Mouse (Mus musculus) brain, embryonic 14.5 days (tissue): ENCODE results near the gene Unc79. TPM values are rescaled to one million over a fixed set of nuclear protein-coding genes. Genes with fewer than 3 reads are reported as not detected.

Experiments
- DNase-seq: peaks from one replicate; pipeline ENCODE4 v3.0.0-alpha.2; 2011; ENCODE audit warnings: low read depth
- CTCF ChIP-seq: fragments of 200-500 bp; IDR thresholded peaks from 2 replicates; pipeline ENCODE4 v1.5.1; 2012; ENCODE audit warnings: inconsistent platforms, mild to moderate bottlenecking, moderate library complexity, borderline replicate concordance; ENCODE audit not compliant: insufficient read depth, insufficient read length; ENCODE audit errors: extremely low read depth
- POLR2A ChIP-seq: fragments of 200-500 bp; IDR thresholded peaks from 2 replicates; pipeline ENCODE4 v1.6.1; 2012; ENCODE audit warnings: mild to moderate bottlenecking, inconsistent platforms, borderline replicate concordance; ENCODE audit not compliant: poor library complexity, insufficient read depth, insufficient read length, severe bottlenecking; ENCODE audit errors: extremely low read depth
- polyA plus RNA-seq: library from polyadenylated mRNA; depleted of rRNA; stranded (reverse); fragments of >200 nt; gene quantifications from 2 replicates; pipeline ENCODE4 v1.2.3, GENCODE M21; 2012

Unc79 gene
- polyA plus RNA-seq, 1 experiment, result 40.6 TPM

GRCm38 (mm10) chr12:103129395-103130248, 181.0 kb downstream of the Unc79 start:
- TF ChIP-seq CTCF (no peak), POLR2A (no peak)
- no peak for DNase-seq

GRCm38 (mm10) chr12:103131419-103131818, 182.8 kb downstream of the Unc79 start:
- DNase-seq, result no peak
- TF ChIP-seq POLR2A (no peak), CTCF (no peak)

GRCm38 (mm10) chr12:103142550-103143010, 193.9 kb downstream of the Unc79 start:
- TF ChIP-seq CTCF (peak; percentile 61; the same call in 1 of the 2 replicates), POLR2A (no peak)
- DNase-seq, result peak; percentile 86

GRCm38 (mm10) chr12:103143798-103144565, 195.3 kb downstream of the Unc79 start:
- DNase-seq, result peak; percentile 85
- no peak for TF ChIP-seq POLR2A
- peak; percentile 78 for TF ChIP-seq CTCF

- TF ChIP-seq CTCF, result no peak
- TF ChIP-seq POLR2A, result no peak
- no peak for DNase-seq
Observed at GRCm38 (mm10) chr12:103150247-103150646, 201.6 kb downstream of the Unc79 start.

- TF ChIP-seq CTCF (no peak), POLR2A (no peak)
- peak; percentile 11 for DNase-seq
Observed at GRCm38 (mm10) chr12:103154927-103155326, 206.3 kb downstream of the Unc79 start.

- peak; percentile 61 for DNase-seq
- no peak for TF ChIP-seq POLR2A
- no peak for TF ChIP-seq CTCF
Observed at GRCm38 (mm10) chr12:103155406-103155805, 206.7 kb downstream of the Unc79 start.

GRCm38 (mm10) chr12:103157129-103157910, 208.7 kb downstream of the Unc79 start:
- TF ChIP-seq CTCF (no peak), POLR2A (no peak)
- DNase-seq, result peak; percentile 90

- no peak for TF ChIP-seq POLR2A
- TF ChIP-seq CTCF, result no peak
Observed at GRCm38 (mm10) chr12:103159016-103159415, 210.4 kb downstream of the Unc79 start.

GRCm38 (mm10) chr12:103160721-103161120, 212.1 kb downstream of the Unc79 start:
- no peak for TF ChIP-seq POLR2A
- no peak for TF ChIP-seq CTCF
- DNase-seq, result no peak

More at GRCm38 (mm10) chr12:103159016-103159415, 210.4 kb downstream of the Unc79 start:
- DNase-seq, result no peak
